Mouse (Mus musculus): ENCODE measurements at regions not wholly inside any gene's neighbourhood (a gene's known extent, or its start where the extent isn't known, plus 50 kb on each side); places are given as distances from the start of the nearest gene placed in this dataset.
A peak's percentile ranks its signal among the peaks of the same experiment; 100 is the strongest.

DNA sequence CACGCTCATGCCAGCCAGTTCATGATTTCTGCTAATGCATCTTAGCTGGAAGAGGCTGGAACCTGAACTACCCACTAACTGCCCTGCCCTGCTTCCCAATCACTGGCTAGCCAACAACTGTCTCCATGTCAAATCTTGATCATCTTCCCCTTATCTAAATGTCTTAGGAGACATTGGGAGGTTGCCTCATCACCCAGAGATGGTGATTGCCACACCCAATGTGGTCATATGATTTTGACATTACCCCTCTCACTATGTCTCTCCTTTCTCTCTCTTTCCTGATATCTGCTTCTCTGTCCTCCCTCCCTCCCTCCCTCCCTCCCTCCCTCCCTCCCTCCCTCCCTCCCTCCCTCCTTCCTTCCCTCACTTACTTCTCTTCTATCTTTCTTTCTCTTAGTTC lies 643.3 kb upstream of the Nrp1 start:
- 95% methylated on average over 1 of the region's 1 CpGs for WGBS
- H3K9ac ChIP-seq: no peak overlapping the region
- no peak overlapping the region for H3K4me3 ChIP-seq (replicated peaks)
- H3K27me3 ChIP-seq: no peaks in the 10 kb centered on the region
- no peak overlapping the region for H3K27ac ChIP-seq
- H3K4me1 ChIP-seq: peaks cover 9% of the 10 kb centered on the region
- H3K9me3 ChIP-seq (replicated peaks): no peaks in the 10 kb centered on the region
- ATAC-seq (replicated peaks; ENCODE audit: low FRiP score): no peak
- no peaks in the 10 kb centered on the region for H3K36me3 ChIP-seq
- H3K4me2 ChIP-seq: no peak overlapping the region

DNA sequence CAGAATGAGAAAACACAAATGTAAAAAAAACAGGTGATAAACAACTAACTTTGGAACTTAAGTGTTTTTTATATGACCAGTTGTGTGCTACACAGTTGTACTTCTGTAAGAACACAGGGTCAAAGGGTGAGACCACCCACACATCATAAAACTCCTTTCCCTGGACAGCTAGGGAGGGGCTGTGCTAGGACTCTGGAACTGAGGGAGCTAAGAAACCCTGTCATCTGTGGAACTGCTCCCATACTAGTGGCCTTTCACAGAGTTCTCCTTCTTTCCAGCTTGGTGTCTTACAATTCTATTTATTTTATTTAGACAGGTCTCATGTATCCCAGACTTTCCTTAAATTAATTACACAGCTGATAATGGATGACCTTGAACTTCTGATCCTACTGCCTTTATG lies 640.4 kb upstream of the Nrp1 start:
- Histone ChIP-seq H3K4me3 (replicated peaks) (no peak overlapping the region), H3K4me2 (no peak overlapping the region), H3K36me3 (no peaks in the 10 kb centered on the region), H3K27me3 (no peaks in the 10 kb centered on the region), H3K27ac (no peak overlapping the region), H3K4me1 (peaks cover 32% of the 10 kb centered on the region), H3K9me3 (replicated peaks) (no peaks in the 10 kb centered on the region), H3K9ac (no peak overlapping the region)
- ATAC-seq (replicated peaks; ENCODE audit: low FRiP score): peak; percentile 57; the same call in 1 of the 2 replicates

DNA sequence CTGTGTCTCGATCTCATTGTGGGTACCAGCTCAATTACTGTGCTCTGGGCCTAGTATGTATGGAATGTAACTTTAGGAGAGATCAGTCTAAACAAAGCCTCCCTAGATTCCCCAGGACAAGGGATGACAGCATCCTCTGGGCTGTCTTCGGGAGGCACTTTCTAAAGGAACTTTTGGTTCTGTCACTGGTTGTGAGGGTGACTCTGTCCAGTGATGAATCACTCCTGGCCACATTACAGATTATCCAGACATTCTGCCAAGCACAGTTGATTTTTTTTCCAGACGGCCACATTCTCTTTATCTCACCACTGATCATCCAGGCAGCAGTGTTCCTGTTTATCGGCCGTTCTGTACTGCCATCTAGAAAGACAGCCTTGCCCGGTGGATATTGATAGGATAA lies 638.5 kb upstream of the Nrp1 start:
- 8% methylated on average over 6 of the region's 6 CpGs for WGBS
- Histone ChIP-seq H3K27ac (peak overlapping the region; percentile 46), H3K4me2 (peak overlapping the region; percentile 45; the same call in 1 of the 2 replicates), H3K4me1 (peaks cover 32% of the 10 kb centered on the region), H3K4me3 (replicated peaks) (no peak overlapping the region), H3K36me3 (no peaks in the 10 kb centered on the region), H3K9ac (no peak overlapping the region), H3K27me3 (no peaks in the 10 kb centered on the region), H3K9me3 (replicated peaks) (no peaks in the 10 kb centered on the region)
- ATAC-seq (replicated peaks; ENCODE audit: low FRiP score): 0 out of 2 replicates have a peak, but pooled peaks have one; percentile 42

DNA sequence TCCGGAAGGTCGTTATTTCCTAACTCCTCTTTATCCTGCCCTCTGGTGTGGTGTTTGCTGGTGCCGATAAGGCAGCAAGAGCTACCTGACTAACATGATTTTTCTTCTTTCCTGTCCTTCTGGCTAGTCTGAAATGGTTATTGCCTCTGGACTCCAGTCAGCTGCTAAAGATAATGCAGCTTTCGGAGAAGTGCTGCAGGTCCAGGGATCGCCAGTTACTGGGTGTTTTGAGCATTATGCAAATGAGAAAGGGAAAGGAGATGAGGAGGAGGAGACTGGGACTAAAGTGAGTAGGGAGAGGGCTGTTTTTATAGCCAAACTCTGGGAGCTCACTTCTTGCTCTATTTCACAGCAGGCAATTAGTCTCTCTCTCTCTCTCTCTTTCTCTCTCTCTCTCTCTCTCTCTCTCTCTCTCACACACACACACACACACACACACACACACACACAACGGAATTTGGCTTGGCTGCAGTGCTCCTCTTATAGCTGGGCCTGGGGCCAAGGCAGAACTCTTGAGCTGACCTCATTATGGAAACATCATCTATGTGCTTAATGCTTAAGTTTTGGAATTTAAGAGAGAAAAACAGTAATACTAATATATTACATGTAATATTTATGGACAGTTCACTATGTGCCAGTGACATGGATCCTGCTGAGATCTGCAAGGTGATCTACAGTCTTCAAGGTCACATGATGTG lies 637.7 kb upstream of the Nrp1 start:
- peaks cover 32% of the 10 kb centered on the region for H3K4me1 ChIP-seq
- peak; percentile 60 for ATAC-seq (replicated peaks; ENCODE audit: low FRiP score)
- H3K27ac ChIP-seq: peak overlapping the region; percentile 46
- H3K27me3 ChIP-seq: no peaks in the 10 kb centered on the region
- peak overlapping the region; percentile 7; the same call in 1 of the 2 replicates for H3K4me3 ChIP-seq (replicated peaks)
- 14% methylated on average over 6 of the region's 6 CpGs for WGBS
- H3K9me3 ChIP-seq (replicated peaks): no peaks in the 10 kb centered on the region
- no peak overlapping the region for H3K9ac ChIP-seq
- H3K36me3 ChIP-seq: no peaks in the 10 kb centered on the region
- peak overlapping the region; percentile 45 for H3K4me2 ChIP-seq

DNA sequence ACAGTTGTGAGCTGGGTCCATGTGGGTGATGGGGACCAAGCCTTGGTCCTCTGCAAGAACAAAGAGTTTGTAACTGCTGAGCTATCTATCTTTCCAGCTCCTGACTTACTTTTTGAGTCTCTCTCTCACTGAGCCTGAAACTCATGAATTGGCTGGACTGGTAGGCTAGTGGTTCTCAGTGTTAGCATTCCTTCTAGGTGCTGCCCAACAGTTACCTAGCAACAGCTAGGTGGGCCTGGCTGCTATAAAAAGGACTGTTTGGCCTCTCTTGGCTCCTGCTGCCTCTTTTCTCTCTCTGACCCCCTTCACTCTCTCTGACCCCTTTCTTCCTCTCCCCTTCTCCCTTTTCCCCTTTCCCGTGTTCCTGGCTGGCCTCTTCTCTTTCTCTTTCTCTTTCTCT lies 636.8 kb upstream of the Nrp1 start:
- Histone ChIP-seq H3K4me1 (peaks cover 32% of the 10 kb centered on the region), H3K27me3 (no peaks in the 10 kb centered on the region), H3K36me3 (no peaks in the 10 kb centered on the region), H3K27ac (peak overlapping the region; percentile 46; the same call in 1 of the 2 replicates), H3K4me2 (no peak overlapping the region), H3K9me3 (replicated peaks) (no peaks in the 10 kb centered on the region), H3K9ac (no peak overlapping the region), H3K4me3 (replicated peaks) (no peak overlapping the region)
- ATAC-seq (replicated peaks; ENCODE audit: low FRiP score): no peak
- 45% methylated on average over 1 of the region's 1 CpGs for WGBS

DNA sequence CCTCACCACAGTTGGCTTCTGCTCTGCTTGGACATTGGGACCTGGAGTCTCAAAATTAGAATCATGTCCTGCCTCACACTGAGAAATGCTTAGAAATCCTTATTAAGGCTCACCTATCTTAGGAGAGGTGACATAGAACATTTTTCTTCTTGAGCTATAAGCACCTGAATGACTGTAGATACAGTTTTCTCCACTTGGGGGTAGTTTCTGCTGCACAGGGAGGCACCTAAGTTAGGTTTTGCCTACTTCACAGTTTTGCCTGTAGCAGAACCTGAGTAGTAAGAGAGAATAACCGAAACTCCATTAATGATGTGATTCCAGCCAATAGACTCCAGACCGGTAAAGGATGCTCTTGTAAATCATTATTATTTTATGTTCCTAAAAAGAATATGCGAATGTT lies 624.3 kb upstream of the Nrp1 start:
- ATAC-seq (replicated peaks; ENCODE audit: low FRiP score): no peak
- WGBS: 88% methylated on average over 3 of the region's 3 CpGs
- H3K4me3 ChIP-seq (replicated peaks): no peak overlapping the region
- H3K9ac ChIP-seq: no peak overlapping the region
- H3K36me3 ChIP-seq: no peaks in the 10 kb centered on the region
- H3K27me3 ChIP-seq: no peaks in the 10 kb centered on the region
- no peak overlapping the region for H3K4me2 ChIP-seq
- no peak overlapping the region for H3K27ac ChIP-seq
- no peaks in the 10 kb centered on the region for H3K9me3 ChIP-seq (replicated peaks)
- H3K4me1 ChIP-seq: no peaks in the 10 kb centered on the region

DNA sequence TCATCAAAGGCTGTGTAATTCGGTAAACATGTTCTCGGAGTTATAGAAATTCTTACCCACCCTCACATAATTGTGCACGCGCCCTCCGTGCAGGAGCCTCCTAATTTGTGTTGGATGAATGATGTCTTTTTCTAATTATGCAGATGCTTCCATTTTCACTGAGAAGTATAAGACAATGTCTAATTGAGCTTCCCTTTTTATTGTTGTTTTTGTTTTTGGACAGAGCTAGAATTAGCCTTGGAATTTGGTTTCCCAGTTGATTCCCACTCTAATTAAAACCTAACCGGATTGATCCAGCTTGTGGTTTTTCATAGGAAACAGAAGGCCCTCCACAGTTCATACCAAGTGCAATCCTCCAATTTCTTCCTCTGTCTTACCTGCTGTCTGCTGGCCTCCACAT lies 616.2 kb upstream of the Nrp1 start:
- H3K27ac ChIP-seq: no peak overlapping the region

DNA sequence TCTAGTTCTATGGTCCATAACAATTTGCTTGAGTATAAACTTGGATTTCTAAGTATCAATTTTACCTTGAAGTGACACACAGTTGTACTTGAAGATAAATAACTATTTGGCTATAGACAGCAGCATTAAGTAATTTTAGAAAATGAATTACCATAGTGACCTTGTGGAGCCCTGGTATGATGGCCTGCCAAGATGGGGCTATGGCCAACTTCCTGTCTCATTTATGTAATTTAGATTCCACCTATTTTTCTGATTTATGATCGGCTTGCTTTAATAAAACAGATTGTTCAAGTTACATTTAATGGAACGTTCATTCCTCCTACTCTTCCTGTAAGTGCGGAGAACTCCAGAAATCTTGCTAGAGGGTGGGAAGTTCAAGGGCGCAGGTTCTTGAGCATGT lies 613.2 kb upstream of the Nrp1 start:
- Histone ChIP-seq H3K9ac (no peak overlapping the region), H3K36me3 (no peaks in the 10 kb centered on the region), H3K9me3 (replicated peaks) (no peaks in the 10 kb centered on the region), H3K4me1 (no peaks in the 10 kb centered on the region), H3K27me3 (no peaks in the 10 kb centered on the region), H3K27ac (no peak overlapping the region), H3K4me2 (no peak overlapping the region), H3K4me3 (replicated peaks) (no peak overlapping the region)
- no peak for ATAC-seq (replicated peaks; ENCODE audit: low FRiP score)
- WGBS: 62% methylated on average over 4 of the region's 4 CpGs

More for the DNA sequence above, 616.2 kb upstream of the Nrp1 start:
- Histone ChIP-seq H3K9ac (no peak overlapping the region), H3K36me3 (no peaks in the 10 kb centered on the region), H3K4me3 (replicated peaks) (no peak overlapping the region), H3K4me1 (no peaks in the 10 kb centered on the region), H3K4me2 (no peak overlapping the region), H3K9me3 (replicated peaks) (no peaks in the 10 kb centered on the region), H3K27me3 (no peaks in the 10 kb centered on the region)
- WGBS: 89% methylated on average over 6 of the region's 6 CpGs
- no peak for ATAC-seq (replicated peaks; ENCODE audit: low FRiP score)

DNA sequence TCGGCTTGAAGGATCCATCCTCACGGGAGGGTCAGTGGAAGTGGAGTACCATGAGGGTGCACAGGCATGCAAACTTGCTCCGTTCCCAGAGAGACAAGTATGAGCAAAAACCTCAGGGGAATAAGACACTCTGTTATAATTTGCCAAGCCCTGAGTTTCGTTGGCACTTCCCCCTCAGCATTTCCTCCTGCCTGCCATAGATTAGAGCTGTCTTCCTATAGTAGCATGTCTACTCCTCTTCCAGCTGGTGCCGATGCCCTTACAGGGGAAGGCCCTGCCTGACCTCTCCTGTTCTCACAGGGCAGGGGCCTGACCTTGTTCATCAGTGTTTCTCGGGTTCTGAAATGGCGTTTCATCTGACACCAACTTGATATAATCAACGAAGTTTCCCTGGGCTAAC lies 611.9 kb upstream of the Nrp1 start:
- Histone ChIP-seq H3K27me3 (no peaks in the 10 kb centered on the region), H3K4me3 (replicated peaks) (no peak overlapping the region), H3K36me3 (no peaks in the 10 kb centered on the region), H3K9me3 (replicated peaks) (no peaks in the 10 kb centered on the region), H3K4me1 (no peaks in the 10 kb centered on the region), H3K27ac (no peak overlapping the region), H3K4me2 (no peak overlapping the region), H3K9ac (no peak overlapping the region)
- no peak for ATAC-seq (replicated peaks; ENCODE audit: low FRiP score)
- 60% methylated on average over 8 of the region's 8 CpGs for WGBS

DNA sequence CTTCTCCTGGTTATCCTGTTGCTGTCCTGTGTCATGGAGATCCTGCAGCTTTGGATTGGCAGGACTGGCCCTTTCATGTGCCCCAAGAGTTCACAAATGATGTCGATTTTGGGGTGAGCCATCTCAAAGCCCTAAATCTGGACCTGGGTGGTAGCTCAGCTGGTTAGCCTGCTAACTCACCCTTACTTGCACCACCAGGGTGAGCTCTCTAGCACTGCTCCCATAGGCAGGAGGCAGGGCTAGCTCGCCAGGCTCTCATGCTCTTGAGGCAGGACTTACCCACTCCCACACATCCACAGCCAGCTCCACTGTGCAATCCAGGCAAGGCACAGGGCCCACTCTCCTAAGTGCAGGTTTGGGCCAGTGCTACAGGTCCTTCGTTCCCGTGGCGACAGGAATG lies 605.5 kb upstream of the Nrp1 start:
- H3K9me3 ChIP-seq (replicated peaks): no peaks in the 10 kb centered on the region
- no peak for ATAC-seq (replicated peaks; ENCODE audit: low FRiP score)
- H3K4me3 ChIP-seq (replicated peaks): no peak overlapping the region
- H3K9ac ChIP-seq: no peak overlapping the region
- H3K36me3 ChIP-seq: no peaks in the 10 kb centered on the region
- no peaks in the 10 kb centered on the region for H3K27me3 ChIP-seq
- no peak overlapping the region for H3K27ac ChIP-seq
- H3K4me1 ChIP-seq: peaks cover 5% of the 10 kb centered on the region; the same call in 1 of the 2 replicates
- no peak overlapping the region for H3K4me2 ChIP-seq
- 77% methylated on average over 5 of the region's 5 CpGs for WGBS

DNA sequence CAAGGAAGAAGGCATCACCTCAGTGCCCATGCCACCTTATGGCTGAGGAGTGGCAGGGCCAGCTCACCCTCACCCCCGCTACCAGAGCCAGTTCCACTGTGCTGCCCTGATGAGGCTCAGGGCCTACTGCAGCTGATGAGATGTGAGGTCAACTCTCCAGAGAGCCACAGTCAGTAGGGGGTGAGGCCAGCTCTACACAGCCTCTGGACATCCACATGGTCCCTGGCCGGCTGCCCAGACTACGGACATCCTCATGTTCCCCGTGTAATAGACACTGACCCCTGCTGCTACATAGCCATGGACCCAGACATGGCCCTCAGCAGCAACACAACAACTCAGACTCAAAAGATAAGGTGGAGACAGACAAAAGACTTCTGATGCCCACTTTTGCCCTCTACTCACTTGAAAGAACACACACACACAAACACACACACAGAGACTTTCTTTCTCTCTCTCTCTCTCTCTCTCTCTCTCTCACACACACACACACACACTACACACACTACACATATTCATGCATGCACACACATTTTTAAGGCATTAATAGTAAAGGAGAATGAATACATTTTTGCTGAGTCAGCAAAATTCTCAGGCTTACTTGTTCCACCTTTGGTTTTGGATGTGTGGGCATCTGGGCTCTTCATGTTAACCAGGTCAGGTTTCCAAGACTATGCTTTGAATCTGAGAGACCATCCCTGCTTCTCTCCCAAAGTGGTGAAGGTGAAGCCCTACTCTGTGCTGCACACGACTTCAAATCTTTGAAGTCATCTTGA lies 604.4 kb upstream of the Nrp1 start:
- H3K4me1 ChIP-seq: peaks cover 5% of the 10 kb centered on the region; the same call in 1 of the 2 replicates
- H3K4me2 ChIP-seq: no peak overlapping the region
- no peak overlapping the region for H3K4me3 ChIP-seq (replicated peaks)
- no peak overlapping the region for H3K9ac ChIP-seq
- H3K27ac ChIP-seq: no peak overlapping the region
- H3K9me3 ChIP-seq (replicated peaks): no peaks in the 10 kb centered on the region; the same call in 1 of the 2 replicates
- no peaks in the 10 kb centered on the region for H3K27me3 ChIP-seq
- 84% methylated on average over 5 of the region's 5 CpGs for WGBS
- ATAC-seq (replicated peaks; ENCODE audit: low FRiP score): no peak
- H3K36me3 ChIP-seq: no peaks in the 10 kb centered on the region

DNA sequence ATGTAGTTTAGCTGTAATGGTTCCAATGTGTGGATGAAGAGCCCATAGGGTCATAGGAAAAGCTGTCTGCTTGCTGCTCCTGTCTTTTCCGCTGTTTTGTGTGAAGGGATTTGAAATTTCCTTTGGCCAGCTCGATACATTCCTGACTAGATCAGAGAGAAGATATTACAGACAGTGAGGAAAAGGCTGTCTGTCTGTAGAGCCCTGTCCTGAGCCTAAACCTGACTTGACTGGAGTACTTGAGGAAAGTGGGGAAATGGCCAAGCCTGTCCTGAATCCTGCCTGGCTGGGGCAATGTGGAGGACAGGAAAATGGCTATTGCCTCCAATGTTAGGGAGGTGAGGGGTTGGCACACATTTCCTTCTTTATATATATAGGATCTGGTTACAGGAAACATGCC lies 601.0 kb upstream of the Nrp1 start:
- H3K9me3 ChIP-seq (replicated peaks): no peaks in the 10 kb centered on the region; the same call in 1 of the 2 replicates
- H3K27ac ChIP-seq: peak overlapping the region; percentile 54; the same call in 1 of the 2 replicates
- no peak overlapping the region for H3K9ac ChIP-seq

More for the DNA sequence above, 601.0 kb upstream of the Nrp1 start:
- Histone ChIP-seq H3K27me3 (no peaks in the 10 kb centered on the region), H3K4me2 (no peak overlapping the region), H3K4me1 (peaks cover 5% of the 10 kb centered on the region; the same call in 1 of the 2 replicates), H3K4me3 (replicated peaks) (no peak overlapping the region), H3K36me3 (no peaks in the 10 kb centered on the region)
- ATAC-seq (replicated peaks; ENCODE audit: low FRiP score): no peak
- 60% methylated on average over 2 of the region's 2 CpGs for WGBS

Data from kidney, embryonic 15.5 days (tissue).